Mouse (Mus musculus) testis, postnatal 10 days (tissue): ENCODE measurements around the gene Snapc2.

Experiments used
- DNase-seq: peaks from one replicate; pipeline ENCODE4 v3.0.0; 2021; ENCODE audit warnings: low spot score

Snapc2 gene

DNA sequence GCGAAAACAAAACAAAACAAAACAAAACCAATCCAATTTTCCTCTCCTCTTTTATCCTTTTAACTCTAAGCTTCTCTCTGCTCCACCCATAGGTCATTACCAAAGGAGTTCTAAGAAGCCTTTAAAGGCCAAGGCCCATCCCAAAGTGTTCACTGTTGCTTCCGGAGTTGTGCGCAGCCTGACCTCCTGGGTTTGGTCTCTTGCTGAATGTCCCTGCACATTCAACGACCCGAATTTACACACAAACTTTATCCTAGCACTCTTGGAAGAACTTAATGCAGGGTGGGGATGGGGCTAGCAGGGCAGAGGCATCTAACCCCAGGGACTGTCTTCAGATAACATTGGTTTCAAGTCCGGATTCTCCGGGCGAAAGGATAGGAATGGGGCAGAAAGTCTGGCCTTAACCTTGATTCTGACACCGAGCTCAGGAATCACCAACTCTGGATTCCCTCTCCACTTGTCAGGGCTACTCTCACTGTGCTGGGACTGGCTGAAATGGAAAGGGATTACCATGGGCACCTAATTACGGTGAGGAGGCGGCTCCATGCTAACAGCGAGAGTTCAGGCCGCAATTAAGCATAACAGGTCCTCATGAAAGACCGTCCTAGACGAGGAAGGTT, 15.0 kb upstream of the Snapc2 start:
- DNase-seq = peak; percentile 51

GRCm38 (mm10) chr8:4238434-4239192, 14.3 kb upstream of the Snapc2 start, which contains the start of the genes Map2k7 and Gm49320:
Gene Map2k7 (plus strand): TSS chr8:4238740.
Gene Gm49320 (plus strand): TSS chr8:4238865.
- DNase-seq = peak; percentile 100

- DNase-seq = no peak
These were observed 13.5 kb upstream of the Snapc2 start for GRCm38 (mm10) chr8:4239193-4239890.

DNA sequence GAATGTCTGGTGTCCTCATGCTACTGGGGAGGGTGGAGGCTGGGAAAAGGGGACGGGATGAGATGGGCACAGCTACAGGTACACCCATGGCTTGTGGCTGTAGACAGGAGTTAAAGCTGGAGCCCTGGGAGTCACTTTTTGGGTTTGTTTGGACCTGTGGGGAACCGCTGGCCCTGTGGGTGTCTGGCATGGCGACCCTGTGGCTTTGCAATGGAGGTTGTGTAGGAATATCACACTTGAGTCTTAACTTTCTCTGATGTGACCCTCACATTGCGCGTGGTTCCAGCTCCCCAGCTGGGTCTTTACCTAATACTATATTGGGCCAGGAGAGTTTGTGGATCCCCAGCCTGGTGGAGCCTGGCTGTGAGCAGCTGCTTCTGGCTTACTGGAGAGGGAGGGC, 7.8 kb upstream of the Snapc2 start:
- DNase-seq = no peak

DNA sequence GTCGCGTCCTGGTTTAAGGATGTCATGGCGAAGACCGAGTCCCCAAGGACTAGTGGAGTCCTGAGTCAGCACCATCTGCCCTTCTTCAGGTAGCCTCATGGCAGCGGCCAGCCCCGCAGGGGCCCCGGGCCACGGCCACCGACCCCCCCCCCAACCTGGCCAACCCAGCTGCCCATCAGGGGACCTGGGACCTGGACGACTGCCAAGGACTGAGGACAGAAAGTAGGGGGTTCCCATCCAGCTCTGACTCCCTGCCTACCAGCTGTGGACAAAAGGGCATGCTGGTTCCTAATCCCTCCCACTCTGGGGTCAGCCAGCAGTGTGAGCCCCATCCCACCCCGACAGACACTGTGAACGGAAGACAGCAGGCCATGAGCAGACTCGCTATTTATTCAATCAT, 7.1 kb upstream of the Snapc2 start:
- peak; percentile 59 for DNase-seq

GRCm38 (mm10) chr8:4247241-4247640, 5.6 kb upstream of the Snapc2 start:
- no peak for DNase-seq

DNA sequence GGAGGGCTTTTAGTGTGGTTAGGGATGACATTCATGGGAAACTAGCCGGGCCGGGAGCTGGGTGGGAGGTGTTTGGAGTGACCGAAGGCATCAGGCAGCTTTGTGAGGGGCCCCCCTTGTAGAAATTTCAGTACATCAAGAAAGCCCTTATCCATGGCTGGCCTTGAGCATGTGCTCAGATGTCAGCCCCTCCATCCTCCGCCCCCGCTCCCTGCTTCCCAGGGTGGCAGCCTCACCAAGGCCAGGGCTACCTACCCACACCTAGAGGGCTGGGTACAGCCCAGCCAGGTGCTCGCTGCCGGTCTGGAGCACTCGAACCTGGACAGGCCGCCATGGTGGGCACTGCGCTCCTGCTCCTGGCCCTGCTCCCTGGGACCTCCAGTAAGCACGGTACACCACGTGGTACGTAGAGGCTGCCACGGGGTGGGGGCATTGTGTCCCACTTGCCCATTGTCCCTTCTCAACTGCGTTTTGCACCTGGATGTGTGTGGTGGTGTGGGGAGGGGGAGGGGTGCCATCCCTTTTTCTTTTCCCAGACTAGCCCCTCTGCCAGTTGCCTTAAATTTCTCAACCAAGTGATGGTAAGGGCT, 4.8 kb upstream of the Snapc2 start, which contains the start of gene Tgfbr3l:
Gene Tgfbr3l (plus strand): TSS at position 264 of the 590 bp plus-strand sequence.
- DNase-seq = peak; percentile 64

DNA sequence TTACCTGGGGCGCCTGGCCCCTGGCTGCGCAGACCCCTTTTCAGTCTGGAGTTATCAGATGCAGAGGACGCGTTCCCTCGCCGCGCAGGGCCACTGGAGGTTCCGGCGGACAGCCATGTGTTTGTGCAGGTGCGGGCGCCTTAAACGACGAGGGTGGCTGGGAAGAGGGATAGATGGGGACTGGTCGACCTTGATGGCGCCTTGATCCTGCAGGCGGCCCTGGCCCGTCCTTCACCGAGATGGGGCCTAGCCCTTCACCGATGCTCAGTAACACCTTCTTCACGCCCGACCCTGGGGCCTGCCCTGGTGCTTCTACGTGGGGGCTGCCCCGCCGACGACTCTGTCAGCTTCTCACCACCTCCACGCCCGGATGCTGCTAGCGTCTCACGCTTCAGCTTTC, 3.7 kb upstream of the Snapc2 start:
- DNase-seq = peak; percentile 79

GRCm38 (mm10) chr8:4250306-4250970, 2.4 kb upstream of the Snapc2 start:
- peak; percentile 94 for DNase-seq

DNA sequence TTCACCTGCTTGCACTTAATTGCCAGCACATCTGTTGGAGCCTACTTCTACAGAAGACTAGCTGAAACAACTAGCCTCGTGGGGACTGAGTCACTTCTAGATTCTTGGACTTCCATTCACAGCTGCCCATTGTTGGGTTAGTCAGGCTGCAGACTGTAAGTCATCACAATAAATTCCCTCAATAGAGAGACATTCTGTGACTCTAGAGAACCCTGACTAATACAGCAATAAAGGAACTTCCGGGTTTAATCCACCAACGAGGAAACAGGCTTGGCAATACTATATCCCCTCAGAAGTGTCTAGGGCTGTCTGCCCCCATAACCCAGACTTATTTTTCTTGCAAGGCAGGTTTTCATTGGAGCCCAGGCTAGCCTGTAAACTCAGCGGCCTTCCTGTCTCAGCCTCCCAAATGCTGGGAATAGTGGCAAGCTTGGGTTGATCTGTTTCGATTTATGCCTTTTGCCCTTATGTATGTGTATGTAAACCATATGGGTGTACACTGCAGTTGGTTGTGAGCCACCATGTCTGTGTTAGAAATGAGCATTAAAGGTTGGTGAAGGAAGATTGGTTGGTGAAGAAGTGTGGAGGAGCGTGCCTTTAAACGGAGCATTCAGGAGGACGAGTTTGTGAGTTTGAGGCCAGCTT, 642 bp upstream of the Snapc2 start:
- DNase-seq = peak; percentile 36

GRCm38 (mm10) chr8:4254001-4254400, 1.1 kb downstream of the Snapc2 start:
- DNase-seq = peak; percentile 76

- DNase-seq = peak; percentile 37
These were observed 2.6 kb downstream of the Snapc2 start for GRCm38 (mm10) chr8:4255471-4255870.

- peak; percentile 40 for DNase-seq
These were observed 4.0 kb downstream of the Snapc2 start for GRCm38 (mm10) chr8:4256911-4257310.

DNA sequence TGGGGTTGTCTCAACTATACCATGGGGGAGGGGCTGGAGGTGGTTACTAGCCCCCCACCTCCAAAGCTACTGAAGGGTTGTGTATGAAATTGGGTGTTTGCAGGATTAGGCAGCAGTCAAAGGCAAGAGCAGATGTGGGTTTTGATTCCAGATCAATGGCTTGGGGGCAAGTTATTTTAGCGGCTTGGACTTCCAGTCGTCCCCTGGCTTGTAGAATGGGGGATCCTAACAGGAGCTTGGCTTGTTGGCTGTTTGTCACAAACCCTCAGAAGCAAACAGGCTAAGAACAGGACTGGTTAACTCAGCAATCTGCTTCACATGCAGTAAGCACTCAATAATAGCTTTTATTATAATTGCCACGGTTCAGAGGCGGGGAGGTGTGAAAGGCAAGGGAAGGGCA, 4.5 kb downstream of the Snapc2 start:
- DNase-seq = no peak

DNA sequence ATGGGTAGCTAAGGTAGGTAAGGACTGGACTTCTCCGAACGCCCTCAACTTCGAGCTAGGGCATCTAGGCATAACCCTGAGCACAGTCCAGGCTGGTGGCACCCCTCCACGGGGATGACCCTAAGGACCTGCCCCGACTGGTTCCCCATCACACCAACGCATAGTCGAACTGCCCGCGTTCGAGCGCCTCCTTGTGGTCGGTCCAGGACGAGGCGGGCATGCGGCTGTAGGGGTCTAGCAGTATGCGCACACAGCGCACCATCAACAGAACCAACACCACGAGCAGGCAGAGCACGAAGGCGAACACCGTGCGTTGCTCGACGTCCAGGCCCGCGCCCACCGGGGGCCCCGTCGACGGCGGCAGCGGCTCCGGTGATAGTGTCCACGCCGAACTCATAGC, 5.4 kb downstream of the Snapc2 start:
- peak; percentile 92 for DNase-seq

DNA sequence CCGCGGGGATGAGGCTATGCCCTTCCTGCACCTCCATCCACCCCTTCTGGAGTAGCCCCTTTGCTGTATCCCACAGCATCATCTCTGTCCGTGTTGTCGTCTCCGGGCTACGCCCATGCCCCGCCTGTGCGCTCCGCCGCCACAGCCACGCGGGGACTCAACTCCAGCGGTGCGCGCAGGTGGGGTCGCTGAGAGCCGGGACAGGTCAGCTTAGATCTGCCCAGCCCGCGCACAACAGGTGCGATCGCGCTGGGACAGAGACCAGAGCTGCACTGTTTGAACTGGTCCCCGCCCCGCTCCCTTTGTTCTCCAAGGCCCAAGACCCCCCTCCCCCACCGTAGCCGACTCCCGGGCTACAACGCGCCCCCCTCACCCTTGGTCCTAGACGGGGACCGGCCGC, 5.8 kb downstream of the Snapc2 start:
- DNase-seq = peak; percentile 83

- DNase-seq = peak; percentile 99
These were observed 6.4 kb downstream of the Snapc2 start, which contains the start of gene Ctxn1 for GRCm38 (mm10) chr8:4259125-4259804. Gene Ctxn1 (minus strand): TSS chr8:4259274.

GRCm38 (mm10) chr8:4259805-4260170, 6.9 kb downstream of the Snapc2 start:
- no peak for DNase-seq

- no peak for DNase-seq
These were observed 10.4 kb downstream of the Snapc2 start for GRCm38 (mm10) chr8:4263105-4263791.
